Mouse (Mus musculus) testis, adult 2 months (tissue): Measurements from ENCODE around the gene Mettl7a2.

Experiments
- CTCF ChIP-seq: fragments of 200-500 bp; IDR thresholded peaks from 2 replicates; pipeline ENCODE4 v1.5.1; 2012; ENCODE audit warnings: low read depth, mild to moderate bottlenecking, inconsistent platforms, low read length, moderate library complexity; ENCODE audit not compliant: control insufficient read depth, insufficient read depth, insufficient replicate concordance
- POLR2A ChIP-seq: fragments of 200-500 bp; IDR thresholded peaks from 2 replicates; pipeline ENCODE4 v1.6.1; 2012; ENCODE audit warnings: low read depth, mild to moderate bottlenecking, inconsistent platforms, low read length, moderate library complexity; ENCODE audit not compliant: control insufficient read depth

DNA sequence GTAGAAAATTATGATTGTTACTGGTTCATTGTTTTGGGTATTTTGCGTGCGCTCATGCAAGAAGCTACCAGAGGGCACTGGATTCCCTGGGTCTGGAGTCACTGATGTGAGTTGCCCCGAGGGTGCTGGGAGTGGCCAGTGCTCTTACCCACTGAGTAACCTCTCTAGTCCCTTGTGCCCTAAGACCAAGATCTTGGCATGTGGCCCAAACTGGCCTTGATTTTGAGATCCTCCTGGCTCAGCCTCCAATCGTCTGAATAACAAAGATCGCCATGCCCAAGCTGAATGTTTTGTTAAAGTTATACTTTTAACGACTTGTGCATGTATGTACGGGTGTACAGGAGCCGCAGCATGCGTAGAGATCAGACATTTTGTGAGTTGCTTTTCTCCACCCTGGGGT is 32.7 kb downstream of the Mettl7a2 start:
- no peak for TF ChIP-seq POLR2A
- no peak for TF ChIP-seq CTCF
